Mouse (Mus musculus) urinary bladder, postnatal 14 days (tissue): Measurements from ENCODE around the gene Ptn.
A peak's percentile ranks its signal among the peaks of the same experiment; 100 is the strongest.

Source experiments
- DNase-seq: peaks from one replicate; pipeline ENCODE4 v3.0.0; 2021; ENCODE audit warnings: low spot score

The Ptn gene

GRCm38 (mm10) chr6:36809747-36810285 is at the start of gene Ptn:
Ptn (minus strand) TSS chr6:36810220.
- DNase-seq = peak; percentile 18

GRCm38 (mm10) chr6:36858258-36859041 is 48.4 kb upstream of the Ptn start:
- no peak for DNase-seq

- no peak for DNase-seq
Measured at GRCm38 (mm10) chr6:36857627-36858257, 47.7 kb upstream of the Ptn start.

- peak; percentile 35 for DNase-seq
Measured at GRCm38 (mm10) chr6:36850422-36851129, 40.6 kb upstream of the Ptn start.

GRCm38 (mm10) chr6:36845288-36845687 is 35.3 kb upstream of the Ptn start:
- DNase-seq = no peak

GRCm38 (mm10) chr6:36844258-36844657 is 34.2 kb upstream of the Ptn start:
- DNase-seq = no peak

- DNase-seq = no peak
Measured at GRCm38 (mm10) chr6:36843031-36843488, 33.0 kb upstream of the Ptn start.

GRCm38 (mm10) chr6:36842101-36842922 is 32.3 kb upstream of the Ptn start:
- DNase-seq = no peak

- DNase-seq = no peak
Measured at GRCm38 (mm10) chr6:36841701-36842100, 31.7 kb upstream of the Ptn start.

- no peak for DNase-seq
Measured at GRCm38 (mm10) chr6:36841174-36841573, 31.2 kb upstream of the Ptn start.

GRCm38 (mm10) chr6:36838747-36839146 is 28.7 kb upstream of the Ptn start:
- no peak for DNase-seq

- no peak for DNase-seq
Measured at GRCm38 (mm10) chr6:36835351-36835750, 25.3 kb upstream of the Ptn start.

- DNase-seq = no peak
Measured at GRCm38 (mm10) chr6:36834695-36835265, 24.8 kb upstream of the Ptn start.

- DNase-seq = no peak
Measured at GRCm38 (mm10) chr6:36832681-36833080, 22.7 kb upstream of the Ptn start.

- DNase-seq = no peak
Measured at GRCm38 (mm10) chr6:36832207-36832606, 22.2 kb upstream of the Ptn start.

- no peak for DNase-seq
Measured at GRCm38 (mm10) chr6:36830371-36830925, 20.4 kb upstream of the Ptn start.

GRCm38 (mm10) chr6:36819784-36820050 is 9.7 kb upstream of the Ptn start:
- DNase-seq = no peak

GRCm38 (mm10) chr6:36819019-36819783 is 9.2 kb upstream of the Ptn start:
- DNase-seq = peak; percentile 63

GRCm38 (mm10) chr6:36818281-36819018 is 8.4 kb upstream of the Ptn start:
- no peak for DNase-seq

GRCm38 (mm10) chr6:36816666-36817065 is 6.6 kb upstream of the Ptn start:
- DNase-seq = no peak
